Mouse (Mus musculus): ENCODE measurements around the gene Cyp17a1. TPM values are rescaled to one million over a fixed set of nuclear protein-coding genes. Genes with fewer than 3 reads are reported as not detected.

The Cyp17a1 gene
- polyA plus RNA-seq, 1 experiment, result not detected

- H3K4me1 ChIP-seq (ENCODE audit: control insufficient read depth, insufficient read depth, low read length), result peaks cover 32% of the 10 kb centered on the region
- H3K27ac ChIP-seq (ENCODE audit: insufficient read depth, low read depth, low read length), result no peak overlapping the region
- TF ChIP-seq CTCF (IDR thresholded peaks at IDR 0.05; ENCODE audit: insufficient read depth, low read depth, low read length), result no peak
- no peak for TF ChIP-seq POLR2A (IDR thresholded peaks at IDR 0.05; ENCODE audit: insufficient read depth, low read depth, low read length)
- no peak overlapping the region for H3K4me3 ChIP-seq (ENCODE audit: insufficient read depth, low read depth, low read length)
- WGBS, result 82% methylated on average over 8 of the region's 8 CpGs
Observed at GRCm38 (mm10) chr19:46647850-46648249, 25.1 kb downstream of the Cyp17a1 start.

- TF ChIP-seq POLR2A (IDR thresholded peaks at IDR 0.05; ENCODE audit: insufficient read depth, low read depth, low read length) (no peak), CTCF (IDR thresholded peaks at IDR 0.05; ENCODE audit: insufficient read depth, low read depth, low read length) (no peak)
- 64% methylated on average over 3 of the region's 3 CpGs for WGBS
- Histone ChIP-seq H3K27ac (ENCODE audit: insufficient read depth, low read depth, low read length) (no peak overlapping the region), H3K4me1 (ENCODE audit: control insufficient read depth, insufficient read depth, low read length) (peaks cover 38% of the 10 kb centered on the region), H3K4me3 (ENCODE audit: insufficient read depth, low read depth, low read length) (no peak overlapping the region)
Observed at GRCm38 (mm10) chr19:46647254-46647653, 25.7 kb downstream of the Cyp17a1 start.

GRCm38 (mm10) chr19:46646041-46646481 lies 26.9 kb downstream of the Cyp17a1 start:
- WGBS, result 67% methylated on average over 12 of the region's 12 CpGs
- peaks cover 48% of the 10 kb centered on the region for H3K4me1 ChIP-seq (ENCODE audit: control insufficient read depth, insufficient read depth, low read length)

GRCm38 (mm10) chr19:46644793-46645602 lies 28.0 kb downstream of the Cyp17a1 start:
- Histone ChIP-seq H3K4me3 (ENCODE audit: insufficient read depth, low read depth, low read length) (no peak overlapping the region), H3K4me1 (ENCODE audit: control insufficient read depth, insufficient read depth, low read length) (peaks cover 53% of the 10 kb centered on the region), H3K27ac (ENCODE audit: insufficient read depth, low read depth, low read length) (peak overlapping the region; percentile 60; the same call in 1 of the 2 replicates)
- TF ChIP-seq CTCF (IDR thresholded peaks at IDR 0.05; ENCODE audit: insufficient read depth, low read depth, low read length), result no peak
- WGBS, result 9% methylated on average over 12 of the region's 12 CpGs

More at GRCm38 (mm10) chr19:46646041-46646481, 26.9 kb downstream of the Cyp17a1 start:
- Histone ChIP-seq H3K4me3 (ENCODE audit: insufficient read depth, low read depth, low read length) (no peak overlapping the region), H3K27ac (ENCODE audit: insufficient read depth, low read depth, low read length) (0 out of 2 replicates have a peak overlapping the region, but pooled peaks have one; percentile 8)
- no peak for TF ChIP-seq POLR2A (IDR thresholded peaks at IDR 0.05; ENCODE audit: insufficient read depth, low read depth, low read length)
- no peak for TF ChIP-seq CTCF (IDR thresholded peaks at IDR 0.05; ENCODE audit: insufficient read depth, low read depth, low read length)

- WGBS, result 54% methylated on average over 10 of the region's 10 CpGs
- TF ChIP-seq POLR2A (IDR thresholded peaks at IDR 0.05; ENCODE audit: insufficient read depth, low read depth, low read length), result no peak
- TF ChIP-seq CTCF (IDR thresholded peaks at IDR 0.05; ENCODE audit: insufficient read depth, low read depth, low read length), result no peak
- Histone ChIP-seq H3K27ac (ENCODE audit: insufficient read depth, low read depth, low read length) (no peak overlapping the region), H3K4me3 (ENCODE audit: insufficient read depth, low read depth, low read length) (no peak overlapping the region), H3K4me1 (ENCODE audit: control insufficient read depth, insufficient read depth, low read length) (peaks cover 56% of the 10 kb centered on the region)
Observed at GRCm38 (mm10) chr19:46644343-46644792, 28.6 kb downstream of the Cyp17a1 start.

- peaks cover 57% of the 10 kb centered on the region for H3K4me1 ChIP-seq (ENCODE audit: control insufficient read depth, insufficient read depth, low read length)
Observed at GRCm38 (mm10) chr19:46643236-46643635, 29.7 kb downstream of the Cyp17a1 start.

GRCm38 (mm10) chr19:46642136-46642753 lies 30.7 kb downstream of the Cyp17a1 start:
- no peak for TF ChIP-seq POLR2A (IDR thresholded peaks at IDR 0.05; ENCODE audit: insufficient read depth, low read depth, low read length)
- Histone ChIP-seq H3K4me1 (ENCODE audit: control insufficient read depth, insufficient read depth, low read length) (peaks cover 59% of the 10 kb centered on the region), H3K27ac (ENCODE audit: insufficient read depth, low read depth, low read length) (0 out of 2 replicates have a peak overlapping the region, but pooled peaks have one; percentile 1), H3K4me3 (ENCODE audit: insufficient read depth, low read depth, low read length) (no peak overlapping the region)
- 73% methylated on average over 22 of the region's 22 CpGs for WGBS

More at GRCm38 (mm10) chr19:46643236-46643635, 29.7 kb downstream of the Cyp17a1 start:
- no peak overlapping the region for H3K27ac ChIP-seq (ENCODE audit: insufficient read depth, low read depth, low read length)
- H3K4me3 ChIP-seq (ENCODE audit: insufficient read depth, low read depth, low read length), result no peak overlapping the region
- WGBS, result 60% methylated on average over 5 of the region's 5 CpGs
- TF ChIP-seq CTCF (IDR thresholded peaks at IDR 0.05; ENCODE audit: insufficient read depth, low read depth, low read length), result no peak
- no peak for TF ChIP-seq POLR2A (IDR thresholded peaks at IDR 0.05; ENCODE audit: insufficient read depth, low read depth, low read length)

GRCm38 (mm10) chr19:46641420-46642085 lies 31.4 kb downstream of the Cyp17a1 start:
- Histone ChIP-seq H3K4me1 (ENCODE audit: control insufficient read depth, insufficient read depth, low read length) (peaks cover 60% of the 10 kb centered on the region), H3K27ac (ENCODE audit: insufficient read depth, low read depth, low read length) (0 out of 2 replicates have a peak overlapping the region, but pooled peaks have one; percentile 1), H3K4me3 (ENCODE audit: insufficient read depth, low read depth, low read length) (no peak overlapping the region)
- WGBS, result 61% methylated on average over 19 of the region's 19 CpGs
- TF ChIP-seq POLR2A (IDR thresholded peaks at IDR 0.05; ENCODE audit: insufficient read depth, low read depth, low read length), result no peak
- TF ChIP-seq CTCF (IDR thresholded peaks at IDR 0.05; ENCODE audit: insufficient read depth, low read depth, low read length), result no peak

All from olfactory bulb, adult 2 months (tissue).